Mouse (Mus musculus) megakaryocyte-erythroid progenitor cell, adult 5 weeks (primary cell): ENCODE results near the gene Olfr917. TPM values are rescaled to one million over a fixed set of nuclear protein-coding genes. Genes with fewer than 3 reads are reported as not detected.

Source experiments
- polyA plus RNA-seq: library from polyadenylated mRNA; stranded (reverse); fragments of >175 nt; gene quantifications from 2 replicates; pipeline ENCODE4 v1.2.3, GENCODE M21; 2012

Olfr917 gene
- polyA plus RNA-seq: not detected in 2 replicates

GRCm38 (mm10) chr9:38665742-38666141 lies at the start of gene Olfr917:
Gene Olfr917 (minus strand): TSS chr9:38665842.

GRCm38 (mm10) chr9:38674501-38674900 lies 8.9 kb upstream of the Olfr917 start, which contains the start of gene Olfr918:
Gene Olfr918 (minus strand): TSS chr9:38674601.

GRCm38 (mm10) chr9:38659775-38660174 lies 5.9 kb downstream of the Olfr917 start, which contains the start of gene Olfr916:
Gene Olfr916 (minus strand): TSS chr9:38659875.

Other genes with a start within 250 kb of the Olfr917 start
- gene Olfr901, start 236.4 kb downstream of the Olfr917 start, polyA plus RNA-seq: not detected in 2 replicates
- gene Olfr902, start 218.2 kb downstream of the Olfr917 start, polyA plus RNA-seq: not detected in 2 replicates
- 0.02 TPM in 1 of 2 replicates, not detected in the other for gene Olfr904, start 202.7 kb downstream of the Olfr917 start, polyA plus RNA-seq
- gene Olfr905, start 194.7 kb downstream of the Olfr917 start, polyA plus RNA-seq: not detected in 2 replicates
- gene Olfr906, start 178.8 kb downstream of the Olfr917 start, polyA plus RNA-seq: not detected in 2 replicates
- gene Olfr907, start 170.0 kb downstream of the Olfr917 start, polyA plus RNA-seq: not detected in 2 replicates
- not detected in 2 replicates for gene Olfr911-ps1, start 144.3 kb downstream of the Olfr917 start, polyA plus RNA-seq
- gene Olfr910, start 128.0 kb downstream of the Olfr917 start, polyA plus RNA-seq: not detected in 2 replicates
- gene Olfr912, start 85.7 kb downstream of the Olfr917 start, polyA plus RNA-seq: not detected in 2 replicates
- gene Olfr913, start 73.1 kb downstream of the Olfr917 start, polyA plus RNA-seq: not detected in 2 replicates
- gene Olfr914, start 60.7 kb downstream of the Olfr917 start, polyA plus RNA-seq: not detected in 2 replicates
- gene Olfr916, start 6.0 kb downstream of the Olfr917 start, polyA plus RNA-seq: not detected in 2 replicates
- not detected in 2 replicates for gene Olfr918, start 8.8 kb upstream of the Olfr917 start, polyA plus RNA-seq
- not detected in 2 replicates for gene Olfr919, start 37.8 kb upstream of the Olfr917 start, polyA plus RNA-seq
- gene Vwa5a, start 52.4 kb upstream of the Olfr917 start, polyA plus RNA-seq: 0.67 and 1.2 TPM in 2 replicates
- gene Olfr920, start 86.5 kb upstream of the Olfr917 start, polyA plus RNA-seq: 0.03 TPM in 1 of 2 replicates, not detected in the other
- gene Olfr921, start 107.2 kb upstream of the Olfr917 start, polyA plus RNA-seq: not detected in 2 replicates
- gene Olfr922, start 148.8 kb upstream of the Olfr917 start, polyA plus RNA-seq: not detected in 2 replicates
- not detected in 2 replicates for gene Olfr923, start 160.7 kb upstream of the Olfr917 start, polyA plus RNA-seq
- not detected in 2 replicates for gene Olfr924, start 178.6 kb upstream of the Olfr917 start, polyA plus RNA-seq
- not detected in 2 replicates for gene Olfr26, start 189.2 kb upstream of the Olfr917 start, polyA plus RNA-seq
- gene Olfr926, start 211.3 kb upstream of the Olfr917 start, polyA plus RNA-seq: 0.11 TPM in 1 of 2 replicates, not detected in the other